Mouse (Mus musculus) hindbrain, embryonic 11.5 days (tissue): ENCODE data around the gene Eln. TPM values are rescaled to one million over a fixed set of nuclear protein-coding genes. Genes with fewer than 3 reads are reported as not detected.

Source experiments
- polyA plus RNA-seq: library from polyadenylated mRNA; unstranded; fragments of >200 nt; fragmentation: Nextera tagmentation; extraction: Ambion mirVana; gene quantifications from 2 replicates; pipeline ENCODE4 v1.2.1, GENCODE M21; 2014

Eln gene
- polyA plus RNA-seq, 1 experiment from 2014 or later = 1.7 TPM

Other genes starting within 250 kb of the Eln start
- 7.4 and 8.0 TPM in 2 replicates for gene Clip2, start 194.9 kb downstream of the Eln start, polyA plus RNA-seq
- not detected in 2 replicates for gene Syna, start 187.2 kb downstream of the Eln start, polyA plus RNA-seq
- 291 and 298 TPM in 2 replicates for gene Rfc2, start 166.0 kb downstream of the Eln start, polyA plus RNA-seq
- gene Lat2, start 132.3 kb downstream of the Eln start, polyA plus RNA-seq = 0.77 and 3.1 TPM in 2 replicates
- 434 and 445 TPM in 2 replicates for gene Eif4h, start 107.8 kb downstream of the Eln start, polyA plus RNA-seq
- 12.4 and 14.7 TPM in 2 replicates for gene Limk1, start 58.7 kb downstream of the Eln start, polyA plus RNA-seq
- not detected in 2 replicates for gene Tmem270, start 159.4 kb upstream of the Eln start, polyA plus RNA-seq
- gene Cldn13, start 168.2 kb upstream of the Eln start, polyA plus RNA-seq = 3.1 and 4.1 TPM in 2 replicates
- 8.3 and 8.6 TPM in 2 replicates for gene Mettl27, start 185.0 kb upstream of the Eln start, polyA plus RNA-seq
- gene Cldn4, start 199.6 kb upstream of the Eln start, polyA plus RNA-seq = 7.8 and 10.2 TPM in 2 replicates
- gene Cldn3, start 238.9 kb upstream of the Eln start, polyA plus RNA-seq = 3.5 and 5.3 TPM in 2 replicates